Mouse (Mus musculus) cerebellum, adult 2 months (tissue): ENCODE data around the gene Polr3gl.

Experiments used
- CTCF ChIP-seq: fragments of 200-500 bp; IDR thresholded peaks from 2 replicates; pipeline ENCODE4 v1.5.1; 2011; ENCODE audit warnings: low read depth, mild to moderate bottlenecking, control low read depth, low read length, moderate library complexity, borderline replicate concordance; ENCODE audit not compliant: insufficient read depth
- POLR2A ChIP-seq: fragments of 200-500 bp; IDR thresholded peaks from 2 replicates; pipeline ENCODE4 v1.6.1; 2011; ENCODE audit warnings: low read length, control low read depth, borderline replicate concordance; ENCODE audit not compliant: insufficient read depth

GRCm38 (mm10) chr3:96563911-96564632, 29.9 kb downstream of the Polr3gl start:
- no peak for TF ChIP-seq CTCF
- TF ChIP-seq POLR2A = no peak
